Mouse (Mus musculus): ENCODE measurements around the gene Atp6v1g1.

Atp6v1g1 gene

GRCm38 (mm10) chr4:63580078-63580477 is 35.5 kb downstream of the Atp6v1g1 start:
- TF ChIP-seq CTCF (conservative IDR thresholded peaks at IDR 0.05; ENCODE audit: low read length) (no peak), NANOG (IDR thresholded peaks at IDR 0.05; ENCODE audit: borderline replicate concordance, low read length) (no peak), POU5F1 (IDR thresholded peaks at IDR 0.05; ENCODE audit: borderline replicate concordance, low read length) (no peak)
- H3K4me1 ChIP-seq (replicated peaks; ENCODE audit: low read depth, low read length), result no peaks in the 10 kb centered on the region

GRCm38 (mm10) chr4:63582580-63582979 is 38.0 kb downstream of the Atp6v1g1 start:
- Histone ChIP-seq H3K4me3 (replicated peaks; ENCODE audit: low read length) (no peak overlapping the region), H3K36me3 (ENCODE audit: insufficient read depth, low read length) (peaks cover 46% of the 10 kb centered on the region), H3K4me1 (replicated peaks; ENCODE audit: low read depth, low read length) (no peaks in the 10 kb centered on the region), H3K9me3 (ENCODE audit: low read length) (peaks cover 65% of the 10 kb centered on the region), H3K27me3 (ENCODE audit: insufficient read depth, low read length) (no peaks in the 10 kb centered on the region)
- no peak for TF ChIP-seq CTCF (conservative IDR thresholded peaks at IDR 0.05; ENCODE audit: low read length)
- no peak for TF ChIP-seq NANOG (IDR thresholded peaks at IDR 0.05; ENCODE audit: borderline replicate concordance, low read length)
- no peak for TF ChIP-seq POU5F1 (IDR thresholded peaks at IDR 0.05; ENCODE audit: borderline replicate concordance, low read length)

More at GRCm38 (mm10) chr4:63580078-63580477, 35.5 kb downstream of the Atp6v1g1 start:
- Histone ChIP-seq H3K9me3 (ENCODE audit: low read length) (peaks cover 74% of the 10 kb centered on the region), H3K27me3 (ENCODE audit: insufficient read depth, low read length) (no peaks in the 10 kb centered on the region), H3K4me3 (replicated peaks; ENCODE audit: low read length) (no peak overlapping the region), H3K36me3 (ENCODE audit: insufficient read depth, low read length) (peaks cover 46% of the 10 kb centered on the region)

GRCm38 (mm10) chr4:63585216-63585615 is 40.6 kb downstream of the Atp6v1g1 start:
- Histone ChIP-seq H3K4me3 (replicated peaks; ENCODE audit: low read length) (no peak overlapping the region), H3K9me3 (ENCODE audit: low read length) (peaks cover 38% of the 10 kb centered on the region), H3K4me1 (replicated peaks; ENCODE audit: low read depth, low read length) (no peaks in the 10 kb centered on the region), H3K36me3 (ENCODE audit: insufficient read depth, low read length) (peaks cover 25% of the 10 kb centered on the region), H3K27me3 (ENCODE audit: insufficient read depth, low read length) (no peaks in the 10 kb centered on the region)
- no peak for TF ChIP-seq CTCF (conservative IDR thresholded peaks at IDR 0.05; ENCODE audit: low read length)
- TF ChIP-seq NANOG (IDR thresholded peaks at IDR 0.05; ENCODE audit: borderline replicate concordance, low read length), result no peak
- TF ChIP-seq POU5F1 (IDR thresholded peaks at IDR 0.05; ENCODE audit: borderline replicate concordance, low read length), result no peak

GRCm38 (mm10) chr4:63586240-63586639 is 41.7 kb downstream of the Atp6v1g1 start:
- H3K27me3 ChIP-seq (ENCODE audit: insufficient read depth, low read length), result no peaks in the 10 kb centered on the region
- H3K4me3 ChIP-seq (replicated peaks; ENCODE audit: low read length), result no peak overlapping the region
- peaks cover 18% of the 10 kb centered on the region for H3K36me3 ChIP-seq (ENCODE audit: insufficient read depth, low read length)
- H3K4me1 ChIP-seq (replicated peaks; ENCODE audit: low read depth, low read length), result no peaks in the 10 kb centered on the region
- peaks cover 28% of the 10 kb centered on the region; the same call in 1 of the 2 replicates for H3K9me3 ChIP-seq (ENCODE audit: low read length)
- no peak for TF ChIP-seq CTCF (conservative IDR thresholded peaks at IDR 0.05; ENCODE audit: low read length)
- no peak for TF ChIP-seq POU5F1 (IDR thresholded peaks at IDR 0.05; ENCODE audit: borderline replicate concordance, low read length)
- no peak for TF ChIP-seq NANOG (IDR thresholded peaks at IDR 0.05; ENCODE audit: borderline replicate concordance, low read length)

- Histone ChIP-seq H3K4me3 (replicated peaks; ENCODE audit: low read length) (no peak overlapping the region), H3K36me3 (ENCODE audit: insufficient read depth, low read length) (no peaks in the 10 kb centered on the region), H3K27me3 (ENCODE audit: insufficient read depth, low read length) (no peaks in the 10 kb centered on the region), H3K9me3 (ENCODE audit: low read length) (no peaks in the 10 kb centered on the region), H3K4me1 (replicated peaks; ENCODE audit: low read depth, low read length) (no peaks in the 10 kb centered on the region)
- TF ChIP-seq NANOG (IDR thresholded peaks at IDR 0.05; ENCODE audit: borderline replicate concordance, low read length) (no peak), POU5F1 (IDR thresholded peaks at IDR 0.05; ENCODE audit: borderline replicate concordance, low read length) (no peak), CTCF (conservative IDR thresholded peaks at IDR 0.05; ENCODE audit: low read length) (no peak)
These were observed 45.4 kb downstream of the Atp6v1g1 start for GRCm38 (mm10) chr4:63589987-63590386.

GRCm38 (mm10) chr4:63590538-63590937 is 46.0 kb downstream of the Atp6v1g1 start:
- Histone ChIP-seq H3K4me3 (replicated peaks; ENCODE audit: low read length) (no peak overlapping the region), H3K27me3 (ENCODE audit: insufficient read depth, low read length) (no peaks in the 10 kb centered on the region)
- no peak for TF ChIP-seq CTCF (conservative IDR thresholded peaks at IDR 0.05; ENCODE audit: low read length)
- TF ChIP-seq NANOG (IDR thresholded peaks at IDR 0.05; ENCODE audit: borderline replicate concordance, low read length), result no peak

GRCm38 (mm10) chr4:63594459-63595110 is 50.0 kb downstream of the Atp6v1g1 start:
- Histone ChIP-seq H3K4me1 (replicated peaks; ENCODE audit: low read depth, low read length) (no peaks in the 10 kb centered on the region), H3K27me3 (ENCODE audit: insufficient read depth, low read length) (no peaks in the 10 kb centered on the region; the same call in 1 of the 2 replicates), H3K36me3 (ENCODE audit: insufficient read depth, low read length) (no peaks in the 10 kb centered on the region), H3K4me3 (replicated peaks; ENCODE audit: low read length) (no peak overlapping the region), H3K9me3 (ENCODE audit: low read length) (no peaks in the 10 kb centered on the region)
- TF ChIP-seq CTCF (conservative IDR thresholded peaks at IDR 0.05; ENCODE audit: low read length) (no peak), NANOG (IDR thresholded peaks at IDR 0.05; ENCODE audit: borderline replicate concordance, low read length) (no peak), POU5F1 (IDR thresholded peaks at IDR 0.05; ENCODE audit: borderline replicate concordance, low read length) (no peak)

More at GRCm38 (mm10) chr4:63590538-63590937, 46.0 kb downstream of the Atp6v1g1 start:
- Histone ChIP-seq H3K36me3 (ENCODE audit: insufficient read depth, low read length) (no peaks in the 10 kb centered on the region), H3K9me3 (ENCODE audit: low read length) (no peaks in the 10 kb centered on the region), H3K4me1 (replicated peaks; ENCODE audit: low read depth, low read length) (no peaks in the 10 kb centered on the region)

GRCm38 (mm10) chr4:63595259-63595658 is 50.7 kb downstream of the Atp6v1g1 start:
- TF ChIP-seq CTCF (conservative IDR thresholded peaks at IDR 0.05; ENCODE audit: low read length) (no peak), NANOG (IDR thresholded peaks at IDR 0.05; ENCODE audit: borderline replicate concordance, low read length) (no peak), POU5F1 (IDR thresholded peaks at IDR 0.05; ENCODE audit: borderline replicate concordance, low read length) (no peak)
- Histone ChIP-seq H3K4me1 (replicated peaks; ENCODE audit: low read depth, low read length) (no peaks in the 10 kb centered on the region), H3K4me3 (replicated peaks; ENCODE audit: low read length) (no peak overlapping the region), H3K36me3 (ENCODE audit: insufficient read depth, low read length) (no peaks in the 10 kb centered on the region), H3K9me3 (ENCODE audit: low read length) (no peaks in the 10 kb centered on the region), H3K27me3 (ENCODE audit: insufficient read depth, low read length) (no peaks in the 10 kb centered on the region; the same call in 1 of the 2 replicates)

GRCm38 (mm10) chr4:63596010-63596409 is 51.4 kb downstream of the Atp6v1g1 start:
- Histone ChIP-seq H3K4me3 (replicated peaks; ENCODE audit: low read length) (no peak overlapping the region), H3K36me3 (ENCODE audit: insufficient read depth, low read length) (no peaks in the 10 kb centered on the region), H3K4me1 (replicated peaks; ENCODE audit: low read depth, low read length) (no peaks in the 10 kb centered on the region), H3K9me3 (ENCODE audit: low read length) (no peaks in the 10 kb centered on the region), H3K27me3 (ENCODE audit: insufficient read depth, low read length) (no peaks in the 10 kb centered on the region; the same call in 1 of the 2 replicates)
- TF ChIP-seq CTCF (conservative IDR thresholded peaks at IDR 0.05; ENCODE audit: low read length) (no peak), POU5F1 (IDR thresholded peaks at IDR 0.05; ENCODE audit: borderline replicate concordance, low read length) (no peak)
